Mouse (Mus musculus) midbrain, embryonic 15.5 days (tissue): ENCODE data around the gene Chn2. TPM values are rescaled to one million over a fixed set of nuclear protein-coding genes. Genes with fewer than 3 reads are reported as not detected.

Experiments used
- ATAC-seq: fragments of 200-750 bp; cut with Nextera tagmentation; replicated peaks from 2 replicates; pipeline ENCODE4 v1.8.0; 2017; ENCODE audit warnings: moderate TSS enrichment
- H3K27ac ChIP-seq: fragments of 300-500 bp; sonication (generic); 2 replicates; pipeline ENCODE4 v1.5.1; 2015; ENCODE audit warnings: mild to moderate bottlenecking, inconsistent platforms
- H3K27me3 ChIP-seq: fragments of 300-500 bp; sonication (generic); replicated peaks from 2 replicates; pipeline ENCODE4 v1.6.1; 2015; ENCODE audit warnings: inconsistent platforms
- H3K36me3 ChIP-seq: fragments of 300-500 bp; sonication (generic); replicated peaks from 2 replicates; pipeline ENCODE4 v1.6.1; 2015; ENCODE audit warnings: inconsistent platforms
- H3K4me1 ChIP-seq: fragments of 300-500 bp; sonication (generic); 2 replicates; pipeline ENCODE4 v1.6.1; 2015; ENCODE audit warnings: inconsistent platforms
- H3K4me2 ChIP-seq: fragments of 300-500 bp; sonication (generic); 2 replicates; pipeline ENCODE4 v1.6.1; 2015; ENCODE audit warnings: inconsistent platforms, mild to moderate bottlenecking, moderate library complexity
- H3K4me3 ChIP-seq: fragments of 300-500 bp; sonication (generic); 2 replicates; pipeline ENCODE4 v1.5.1; 2015; ENCODE audit warnings: mild to moderate bottlenecking, inconsistent platforms
- H3K9ac ChIP-seq: fragments of 300-500 bp; sonication (generic); 2 replicates; pipeline ENCODE4 v1.6.1; 2015; ENCODE audit warnings: mild to moderate bottlenecking, inconsistent platforms
- H3K9me3 ChIP-seq: fragments of 300-500 bp; sonication (generic); 2 replicates; pipeline ENCODE4 v1.6.1; 2016; ENCODE audit warnings: inconsistent platforms
- WGBS: fragments of 180-500 bp; shearing (Covaris S2); methylation state at CpG from one replicate; pipeline ENCODE4 v1.1.7; 2015; ENCODE audit warnings: mixed read lengths; 5-methylcytosine and 5-hydroxymethylcytosine counted together
- polyA plus RNA-seq: library from polyadenylated mRNA; unstranded; fragments of >200 nt; fragmentation: Nextera tagmentation; extraction: Ambion mirVana; gene quantifications from 2 replicates; pipeline ENCODE4 v1.2.1, GENCODE M21; 2015

Chn2 gene
- polyA plus RNA-seq, result 34.0 and 37.5 TPM in 2 replicates

DNA sequence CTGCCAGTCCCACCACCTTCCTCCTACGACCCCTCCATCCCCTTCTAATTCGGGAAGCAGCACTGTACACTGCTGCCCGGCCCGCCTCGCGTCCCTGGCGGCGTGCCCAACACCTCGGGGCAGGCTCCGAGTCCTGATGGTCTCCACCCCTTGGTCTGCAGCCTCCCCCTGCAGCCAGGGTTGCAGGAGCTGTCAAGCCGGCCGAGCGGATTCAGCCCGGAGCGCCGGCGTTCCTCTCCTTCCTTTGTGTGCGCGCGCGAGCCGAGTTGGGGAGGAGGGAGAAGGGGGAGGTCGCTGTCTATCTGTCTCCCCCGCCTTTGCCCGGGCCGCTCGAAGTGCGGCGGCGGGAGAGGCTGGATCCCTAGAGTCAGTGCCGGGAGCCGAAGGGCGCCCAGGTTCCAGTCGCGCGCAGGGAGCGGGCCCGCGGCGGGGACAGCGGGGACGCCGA lies at the start of gene Chn2:
Gene Chn2 (plus strand): TSS at position 198 of the 448 bp plus-strand sequence.
- H3K9ac ChIP-seq, result peak within 1 kb of the TSS; percentile 88
- H3K27ac ChIP-seq, result peak within 1 kb of the TSS; percentile 95
- peaks cover 38% of the 10 kb centered on the region for H3K4me1 ChIP-seq
- peak within 1 kb of the TSS; percentile 83 for H3K4me2 ChIP-seq
- H3K36me3 ChIP-seq, result no peaks in the 10 kb centered on the region
- peak; percentile 85 for ATAC-seq
- WGBS, result under 1% methylated on average over 38 of the region's 43 CpGs
- no peaks in the 10 kb centered on the region; the same call in 1 of the 2 replicates for H3K27me3 ChIP-seq
- H3K9me3 ChIP-seq, result no peaks in the 10 kb centered on the region
- H3K4me3 ChIP-seq, result peak within 1 kb of the TSS; percentile 80

DNA sequence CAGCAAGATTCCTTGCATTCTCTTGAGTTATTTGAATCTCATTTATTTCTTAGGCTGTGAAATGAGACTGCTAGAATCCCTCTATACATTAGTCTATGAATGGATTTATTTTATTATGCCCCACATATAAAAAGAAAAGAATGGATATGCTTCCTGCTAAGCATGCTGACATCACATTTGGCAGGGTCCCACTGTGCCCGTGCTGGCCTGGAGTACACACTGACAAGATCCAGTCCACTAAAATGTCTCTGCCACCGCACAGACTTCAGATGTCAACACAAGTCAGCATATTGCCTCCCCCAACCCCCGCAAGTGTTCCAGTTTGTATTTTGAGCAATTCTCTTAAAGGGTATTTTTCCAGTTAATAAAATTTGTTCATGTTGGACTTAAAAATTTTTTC lies 47.0 kb upstream of the Chn2 start:
- Histone ChIP-seq H3K9ac (no peak overlapping the region), H3K4me3 (no peak overlapping the region), H3K27ac (no peak overlapping the region), H3K4me1 (no peaks in the 10 kb centered on the region), H3K27me3 (no peaks in the 10 kb centered on the region), H3K4me2 (no peak overlapping the region), H3K36me3 (no peaks in the 10 kb centered on the region), H3K9me3 (no peaks in the 10 kb centered on the region)
- 67% methylated on average over 3 of the region's 3 CpGs for WGBS
- no peak for ATAC-seq

DNA sequence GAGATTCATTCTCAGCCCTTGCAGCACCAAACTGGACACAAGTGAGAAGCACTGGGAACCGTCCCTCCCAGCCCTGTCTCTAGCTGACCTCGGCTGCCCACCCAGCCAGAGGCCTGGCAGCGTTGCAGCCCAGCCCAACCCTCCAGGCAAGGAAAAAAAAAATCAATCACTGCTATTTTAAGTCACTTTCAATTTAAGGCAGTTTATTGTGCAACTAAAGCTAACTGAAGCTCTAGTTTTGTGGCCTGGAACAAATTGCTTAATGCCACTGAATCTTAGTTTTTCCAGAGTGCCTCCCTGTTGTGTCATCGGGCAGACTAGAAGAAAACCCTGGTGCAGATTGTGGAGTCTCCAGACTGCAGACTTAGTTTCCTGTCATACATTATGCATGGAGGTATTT lies 43.8 kb upstream of the Chn2 start:
- Histone ChIP-seq H3K27ac (no peak overlapping the region), H3K9ac (no peak overlapping the region), H3K4me3 (no peak overlapping the region), H3K27me3 (no peaks in the 10 kb centered on the region), H3K36me3 (no peaks in the 10 kb centered on the region), H3K4me2 (no peak overlapping the region), H3K4me1 (no peaks in the 10 kb centered on the region), H3K9me3 (no peaks in the 10 kb centered on the region)
- ATAC-seq, result no peak
- 62% methylated on average over 4 of the region's 4 CpGs for WGBS

GRCm38 (mm10) chr6:53996226-53996955 lies 43.0 kb upstream of the Chn2 start:
- Histone ChIP-seq H3K4me3 (no peak overlapping the region), H3K36me3 (no peaks in the 10 kb centered on the region), H3K4me2 (no peak overlapping the region), H3K9ac (no peak overlapping the region), H3K27ac (no peak overlapping the region), H3K27me3 (no peaks in the 10 kb centered on the region), H3K9me3 (no peaks in the 10 kb centered on the region), H3K4me1 (no peaks in the 10 kb centered on the region)
- ATAC-seq, result no peak
- 91% methylated on average over 3 of the region's 3 CpGs for WGBS

- Histone ChIP-seq H3K27ac (no peak overlapping the region), H3K36me3 (no peaks in the 10 kb centered on the region), H3K4me2 (no peak overlapping the region), H3K9me3 (no peaks in the 10 kb centered on the region), H3K4me3 (no peak overlapping the region), H3K27me3 (no peaks in the 10 kb centered on the region), H3K9ac (no peak overlapping the region), H3K4me1 (peaks cover 19% of the 10 kb centered on the region)
- no peak for ATAC-seq
- 81% methylated on average over 4 of the region's 4 CpGs for WGBS
These were observed 34.1 kb upstream of the Chn2 start for GRCm38 (mm10) chr6:54005302-54005701.

- Histone ChIP-seq H3K4me3 (peak overlapping the region; percentile 10; the same call in 1 of the 2 replicates), H3K9me3 (no peaks in the 10 kb centered on the region), H3K27ac (peak overlapping the region; percentile 8; the same call in 1 of the 2 replicates), H3K27me3 (no peaks in the 10 kb centered on the region), H3K9ac (no peak overlapping the region), H3K36me3 (no peaks in the 10 kb centered on the region), H3K4me1 (peaks cover 19% of the 10 kb centered on the region), H3K4me2 (peak overlapping the region; percentile 32)
- 34% methylated on average over 16 of the region's 16 CpGs for WGBS
- no peak for ATAC-seq
These were observed 30.8 kb upstream of the Chn2 start for GRCm38 (mm10) chr6:54008448-54009120.

DNA sequence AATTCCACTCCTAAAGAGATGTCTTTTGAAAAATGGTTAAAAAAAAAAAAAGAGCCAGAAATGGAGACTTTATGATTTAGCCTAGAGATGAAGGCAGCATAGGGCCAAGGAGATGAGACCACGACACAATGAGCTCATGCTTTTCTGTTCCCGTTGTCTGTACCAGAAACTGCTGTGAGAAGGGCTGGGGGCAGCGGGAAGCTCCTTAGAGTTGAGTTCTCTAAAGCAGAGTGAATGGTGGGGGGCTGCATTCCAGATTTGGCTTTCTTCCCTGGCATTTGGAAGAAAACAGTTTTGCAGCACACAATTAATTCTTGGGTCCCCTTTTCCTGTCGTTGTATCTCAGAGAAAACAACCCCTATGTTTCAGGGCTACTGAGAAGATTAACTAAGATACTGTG lies 30.1 kb upstream of the Chn2 start:
- no peak for ATAC-seq
- Histone ChIP-seq H3K27me3 (no peaks in the 10 kb centered on the region), H3K4me2 (no peak overlapping the region), H3K9ac (no peak overlapping the region), H3K4me3 (no peak overlapping the region), H3K27ac (no peak overlapping the region), H3K9me3 (no peaks in the 10 kb centered on the region), H3K36me3 (no peaks in the 10 kb centered on the region), H3K4me1 (peaks cover 19% of the 10 kb centered on the region)
- WGBS, result 29% methylated on average over 4 of the region's 4 CpGs

DNA sequence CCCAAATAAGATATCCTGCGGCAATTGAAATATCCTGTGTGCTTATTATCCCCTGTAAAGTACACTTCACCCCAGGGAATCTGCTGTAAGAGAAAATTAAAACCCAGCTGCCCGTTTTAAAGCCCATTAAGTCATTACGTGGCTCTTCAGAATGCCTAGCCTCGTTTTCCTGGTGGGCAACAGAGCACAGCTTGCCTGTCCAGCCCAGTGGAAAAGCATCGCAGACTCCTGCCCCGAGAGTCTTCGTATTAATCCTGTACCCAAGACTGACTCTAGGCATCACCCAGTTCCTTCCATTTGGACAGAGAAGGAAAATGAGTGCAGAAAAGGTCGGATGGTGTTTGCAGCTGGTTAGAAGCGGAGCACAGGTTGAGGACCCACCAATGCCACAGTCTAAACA lies 29.0 kb upstream of the Chn2 start:
- H3K27ac ChIP-seq, result no peak overlapping the region
- H3K4me3 ChIP-seq, result no peak overlapping the region
- H3K27me3 ChIP-seq, result no peaks in the 10 kb centered on the region
- H3K36me3 ChIP-seq, result no peaks in the 10 kb centered on the region
- ATAC-seq, result no peak
- peaks cover 19% of the 10 kb centered on the region for H3K4me1 ChIP-seq
- 42% methylated on average over 9 of the region's 9 CpGs for WGBS
- no peaks in the 10 kb centered on the region for H3K9me3 ChIP-seq
- no peak overlapping the region for H3K4me2 ChIP-seq
- no peak overlapping the region for H3K9ac ChIP-seq

- WGBS, result 86% methylated on average over 1 of the region's 1 CpGs
- no peak overlapping the region for H3K4me3 ChIP-seq
- peaks cover 19% of the 10 kb centered on the region for H3K4me1 ChIP-seq
- no peaks in the 10 kb centered on the region for H3K27me3 ChIP-seq
- no peak overlapping the region for H3K4me2 ChIP-seq
- H3K27ac ChIP-seq, result no peak overlapping the region
- ATAC-seq, result no peak
- no peaks in the 10 kb centered on the region for H3K9me3 ChIP-seq
- no peaks in the 10 kb centered on the region for H3K36me3 ChIP-seq
- no peak overlapping the region for H3K9ac ChIP-seq
These were observed 27.2 kb upstream of the Chn2 start for GRCm38 (mm10) chr6:54012163-54012562.

DNA sequence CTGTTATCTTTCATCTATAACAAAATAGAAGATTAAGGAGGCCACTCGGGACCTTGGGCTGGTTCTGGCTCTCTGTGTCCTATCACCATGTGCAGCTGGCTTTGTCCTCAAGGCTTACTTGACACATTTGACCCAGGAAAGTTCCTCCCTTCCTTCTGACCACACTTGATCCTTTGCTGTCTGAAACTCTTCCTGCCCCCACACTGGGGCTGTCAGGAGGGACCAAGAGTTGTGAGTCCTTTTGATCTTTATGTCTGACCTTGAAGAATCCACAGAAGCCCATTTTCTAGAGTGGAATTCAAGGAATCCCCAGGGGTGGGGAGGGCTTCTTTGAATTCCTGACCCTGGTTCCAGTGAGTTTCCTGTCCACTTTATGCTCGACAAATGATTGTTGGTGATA lies 21.3 kb upstream of the Chn2 start:
- WGBS, result 67% methylated on average over 2 of the region's 2 CpGs
- Histone ChIP-seq H3K27me3 (no peaks in the 10 kb centered on the region), H3K4me1 (no peaks in the 10 kb centered on the region), H3K36me3 (no peaks in the 10 kb centered on the region), H3K9me3 (no peaks in the 10 kb centered on the region), H3K27ac (no peak overlapping the region), H3K9ac (no peak overlapping the region), H3K4me3 (no peak overlapping the region), H3K4me2 (no peak overlapping the region)
- ATAC-seq, result no peak

- H3K36me3 ChIP-seq, result no peaks in the 10 kb centered on the region
- H3K4me3 ChIP-seq, result no peak overlapping the region
- H3K4me2 ChIP-seq, result no peak overlapping the region
- no peak overlapping the region for H3K9ac ChIP-seq
- no peaks in the 10 kb centered on the region for H3K4me1 ChIP-seq
- no peak overlapping the region for H3K27ac ChIP-seq
- H3K27me3 ChIP-seq, result no peaks in the 10 kb centered on the region
- WGBS, result 86% methylated on average over 5 of the region's 5 CpGs
- ATAC-seq, result no peak
- no peaks in the 10 kb centered on the region for H3K9me3 ChIP-seq
These were observed 20.5 kb upstream of the Chn2 start for GRCm38 (mm10) chr6:54018861-54019260.

- Histone ChIP-seq H3K27ac (no peak overlapping the region), H3K4me3 (no peak overlapping the region), H3K4me2 (no peak overlapping the region), H3K27me3 (no peaks in the 10 kb centered on the region), H3K4me1 (peaks cover 7% of the 10 kb centered on the region; the same call in 1 of the 2 replicates), H3K36me3 (no peaks in the 10 kb centered on the region), H3K9me3 (no peaks in the 10 kb centered on the region), H3K9ac (no peak overlapping the region)
- 42% methylated on average over 15 of the region's 15 CpGs for WGBS
- no peak for ATAC-seq
These were observed 18.1 kb upstream of the Chn2 start for GRCm38 (mm10) chr6:54021123-54021789.
